19 mouse cellular contexts compared by ENCODE assay signal in genomic region chr1:182363683-182364404, GRCm38 (mm10). TPM values are rescaled to one million over a fixed set of nuclear protein-coding genes. Genes with fewer than 3 reads are reported as not detected.
DNase-seq lines count a peak whose midpoint lies in the region; ATAC-seq and TF ChIP-seq lines count a peak whose summit lies in the region.
"Had no signal": no experiment of that assay in that cellular context is flagged by ENCODE, and none has a peak within 500 bp of the region (broad histone marks: within the 10 kb centered on the region; RNA-seq: fewer than 3 reads in every experiment).

No protein-coding gene starts in this region.

- 83% methylated on average over 12 of the region's 12 CpGs for WGBS in cerebellum, adult 2 months
- WGBS in liver, postnatal 0 days (ENCODE audit: insufficient replicate concordance) = 44% methylated on average over 12 of the region's 12 CpGs

- H3K27ac ChIP-seq in cerebellum, adult 2 months (ENCODE audit: insufficient read depth, low read length) = no peak overlapping the region
- H3K27ac ChIP-seq in liver, postnatal 0 days (ENCODE audit: low read depth) = no peak overlapping the region
- H3K27ac ChIP-seq: embryonic facial prominence, embryonic 15.5 days; forebrain, embryonic 15.5 days; hindbrain, embryonic 13.5 days; limb, embryonic 12.5 days; liver, embryonic 15.5 days; midbrain, embryonic 13.5 days had no signal

- TF ChIP-seq CTCF in cerebellum, adult 2 months (IDR thresholded peaks at IDR 0.05; ENCODE audit: borderline replicate concordance, insufficient read depth, low read depth, low read length) = no peak
- no peak for TF ChIP-seq CTCF in liver, postnatal 0 days (IDR thresholded peaks at IDR 0.05; ENCODE audit: low read depth)

- TF ChIP-seq POLR2A in cerebellum, adult 2 months (IDR thresholded peaks at IDR 0.05; ENCODE audit: borderline replicate concordance, insufficient read depth, low read length) = no peak

- H3K4me1 ChIP-seq in cerebellum, adult 2 months (ENCODE audit: control insufficient read depth, insufficient read depth, low read length) = no peaks in the 10 kb centered on the region
- H3K4me1 ChIP-seq in liver, postnatal 0 days (ENCODE audit: insufficient read depth) = no peaks in the 10 kb centered on the region
- H3K4me1 ChIP-seq: forebrain, embryonic 15.5 days; heart, embryonic 12.5 days; midbrain, embryonic 13.5 days had no signal

- H3K4me2 ChIP-seq in liver, postnatal 0 days (ENCODE audit: low read depth, low read length) = no peak overlapping the region
- H3K4me2 ChIP-seq: embryonic facial prominence, embryonic 15.5 days; forebrain, embryonic 15.5 days; heart, embryonic 12.5 days; hindbrain, embryonic 13.5 days; limb, embryonic 12.5 days; liver, embryonic 15.5 days; midbrain, embryonic 13.5 days had no signal

- DNase-seq in heart, adult 11 months = peak; percentile 27
- no peak for DNase-seq in heart, postnatal 36 days
- DNase-seq in 416B (ENCODE audit: low read depth) (peak; percentile 92), MN1 (ENCODE audit: low spot score) (peak; percentile 58)
- DNase-seq in induced T-regulatory cell, adult 2 months (ENCODE audit: low read depth) = peak; percentile 59
- DNase-seq in ovary, postnatal 10 days (ENCODE audit: low spot score) = no peak
- no peak for DNase-seq in cerebellum, adult 2 months
- DNase-seq in liver, postnatal 0 days = no peak
- DNase-seq: adrenal gland, postnatal 10 days; B cell, adult 2 months; cerebellum, postnatal 36 days; spleen, adult 18-20 months had no signal

- H3K4me3 ChIP-seq in cerebellum, adult 2 months (replicated peaks; ENCODE audit: insufficient read depth, low read depth, low read length) = no peak overlapping the region
- H3K4me3 ChIP-seq in liver, postnatal 0 days (ENCODE audit: low read depth, low read length) = no peak overlapping the region
- H3K4me3 ChIP-seq: embryonic facial prominence, embryonic 15.5 days; forebrain, embryonic 15.5 days; heart, embryonic 12.5 days; hindbrain, embryonic 13.5 days; limb, embryonic 12.5 days; liver, embryonic 15.5 days; midbrain, embryonic 13.5 days had no signal

- no peaks in the 10 kb centered on the region for H3K9me3 ChIP-seq in liver, postnatal 0 days (ENCODE audit: low read length)
- H3K9me3 ChIP-seq: embryonic facial prominence, embryonic 15.5 days; forebrain, embryonic 15.5 days; heart, embryonic 12.5 days; hindbrain, embryonic 13.5 days; limb, embryonic 12.5 days; liver, embryonic 15.5 days; midbrain, embryonic 13.5 days had no signal

- no peaks in the 10 kb centered on the region for H3K36me3 ChIP-seq in liver, postnatal 0 days (replicated peaks; ENCODE audit: insufficient read depth, low read length)
- H3K36me3 ChIP-seq: embryonic facial prominence, embryonic 15.5 days; forebrain, embryonic 15.5 days; heart, embryonic 12.5 days; hindbrain, embryonic 13.5 days; limb, embryonic 12.5 days; liver, embryonic 15.5 days; midbrain, embryonic 13.5 days had no signal

- intact Hi-C loops in heart, postnatal 36 days (cut with DNase I) = no loop called here

- ATAC-seq in liver, postnatal 0 days = no peak
- ATAC-seq: forebrain, embryonic 15.5 days; midbrain, embryonic 13.5 days had no signal

- H3K9ac ChIP-seq in liver, postnatal 0 days (replicated peaks) = no peak overlapping the region
- H3K9ac ChIP-seq: embryonic facial prominence, embryonic 15.5 days; forebrain, embryonic 15.5 days; heart, embryonic 12.5 days; hindbrain, embryonic 13.5 days; limb, embryonic 12.5 days; liver, embryonic 15.5 days; midbrain, embryonic 13.5 days had no signal

- no peak for TF ChIP-seq EP300 in liver, postnatal 0 days (IDR thresholded peaks at IDR 0.05; ENCODE audit: low read depth)

- H3K27me3 ChIP-seq in cerebellum, adult 2 months (ENCODE audit: control insufficient read depth, insufficient read depth, low read length) = no peaks in the 10 kb centered on the region
- 0 out of 2 replicates have a peak, but pooled peaks cover 2% of the 10 kb centered on the region for H3K27me3 ChIP-seq in liver, postnatal 0 days (ENCODE audit: insufficient read depth, low read length)
- H3K27me3 ChIP-seq: embryonic facial prominence, embryonic 15.5 days; forebrain, embryonic 15.5 days; heart, embryonic 12.5 days; limb, embryonic 12.5 days; midbrain, embryonic 13.5 days had no signal

RNA-seq across cellular contexts. Expression of gene Fbxo28, which starts 22.4 kb away (rescaled TPM):
- 10 to 100 TPM; 22.8 to 24.4 TPM for total RNA-seq in heart, postnatal 36 days (2021)
- 28.3 and 31.0 TPM in 2 replicates for polyA plus RNA-seq in cerebellum, adult 2 months (2012; rRNA removed)
- polyA plus RNA-seq in liver, postnatal 0 days (2015; fragmentation: Nextera tagmentation; extraction: Ambion mirVana) = 4.7 and 4.9 TPM in 2 replicates

RNA-seq across cellular contexts. Expression of gene Trp53bp2, which starts 45.1 kb away (rescaled TPM):
- 10 to 100 TPM; 11.0 to 12.8 TPM for total RNA-seq in heart, postnatal 36 days (2021)
- polyA plus RNA-seq in cerebellum, adult 2 months (2012; rRNA removed) = 21.1 and 25.3 TPM in 2 replicates
- polyA plus RNA-seq in liver, postnatal 0 days (2015; fragmentation: Nextera tagmentation; extraction: Ambion mirVana) = 3.3 and 4.1 TPM in 2 replicates

Comparison
In these comparisons a context has a peak if more than half of its experiments do, and no peak if none do; other contexts are left out.
1. DNase-seq: peak in heart, adult 11 months (single experiment), 416B (single experiment), MN1 (single experiment) and induced T-regulatory cell, adult 2 months (single experiment); none in heart, postnatal 36 days (0 of 2), ovary, postnatal 10 days (single experiment), cerebellum, adult 2 months (0 of 2) and liver, postnatal 0 days (single experiment).